Mouse (Mus musculus): Measurements from ENCODE around the gene Slc27a5. TPM values are rescaled to one million over a fixed set of nuclear protein-coding genes. Genes with fewer than 3 reads are reported as not detected.

Slc27a5 gene
- polyA plus RNA-seq, 1 experiment from 2014 or later = not detected

- Histone ChIP-seq H3K4me2 (replicated peaks; ENCODE audit: low read depth, low read length) (no peak overlapping the region), H3K27ac (ENCODE audit: low read depth, low read length) (no peak overlapping the region), H3K4me3 (ENCODE audit: low read depth, low read length) (no peak overlapping the region), H3K4me1 (replicated peaks; ENCODE audit: control insufficient read depth, insufficient read depth, low read length) (peaks cover 11% of the 10 kb centered on the region; the same call in 1 of the 2 replicates), H3K9ac (ENCODE audit: low read depth, low read length) (no peak overlapping the region), H3K9me3 (ENCODE audit: control insufficient read depth, low read length) (no peaks in the 10 kb centered on the region), H3K36me3 (ENCODE audit: control insufficient read depth, insufficient read depth, low read length) (peaks cover 31% of the 10 kb centered on the region), H3K27me3 (ENCODE audit: control insufficient read depth, insufficient read depth, low read length) (no peaks in the 10 kb centered on the region)
- no peak for DNase-seq (ENCODE audit: low spot score)
- WGBS = 92% methylated on average over 7 of the region's 7 CpGs
- ATAC-seq (ENCODE audit: low FRiP score) = no peak
These were observed 34.5 kb upstream of the Slc27a5 start for GRCm38 (mm10) chr7:13032541-13032940.

DNA sequence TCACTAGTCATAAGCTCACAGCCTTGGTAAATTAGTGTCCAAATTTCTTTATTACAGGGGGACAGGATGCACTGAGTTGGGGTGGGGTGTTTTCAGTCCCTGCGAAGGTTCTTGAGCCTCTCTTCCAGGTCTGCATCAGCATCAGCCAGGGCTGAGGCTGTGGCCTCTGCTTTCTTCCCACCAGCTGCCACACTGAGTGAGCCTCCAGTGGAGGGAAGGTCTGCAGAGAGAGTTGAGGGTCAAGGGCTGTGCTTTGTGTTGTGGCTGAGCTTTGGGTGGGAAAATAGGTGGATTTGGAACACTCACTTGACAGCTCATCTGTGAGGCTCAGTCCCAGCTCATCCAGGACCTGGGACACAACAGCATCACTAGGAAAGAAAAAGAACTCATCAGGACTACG lies 34.0 kb upstream of the Slc27a5 start:
- H3K4me1 ChIP-seq (replicated peaks; ENCODE audit: control insufficient read depth, insufficient read depth, low read length) = peaks cover 11% of the 10 kb centered on the region; the same call in 1 of the 2 replicates
- DNase-seq (ENCODE audit: low spot score) (no peak), ATAC-seq (ENCODE audit: low FRiP score) (no peak)
- no peak overlapping the region for H3K9ac ChIP-seq (ENCODE audit: low read depth, low read length)
- no peak overlapping the region for H3K4me2 ChIP-seq (replicated peaks; ENCODE audit: low read depth, low read length)
- no peaks in the 10 kb centered on the region for H3K9me3 ChIP-seq (ENCODE audit: control insufficient read depth, low read length)
- 92% methylated on average over 2 of the region's 2 CpGs for WGBS
- H3K4me3 ChIP-seq (ENCODE audit: low read depth, low read length) = no peak overlapping the region
- H3K27me3 ChIP-seq (ENCODE audit: control insufficient read depth, insufficient read depth, low read length) = no peaks in the 10 kb centered on the region
- H3K27ac ChIP-seq (ENCODE audit: low read depth, low read length) = no peak overlapping the region
- H3K36me3 ChIP-seq (ENCODE audit: control insufficient read depth, insufficient read depth, low read length) = peaks cover 32% of the 10 kb centered on the region

GRCm38 (mm10) chr7:13031069-13031468 lies 33.1 kb upstream of the Slc27a5 start:
- no peak overlapping the region for H3K27ac ChIP-seq (ENCODE audit: low read depth, low read length)
- no peaks in the 10 kb centered on the region for H3K9me3 ChIP-seq (ENCODE audit: control insufficient read depth, low read length)
- ATAC-seq (ENCODE audit: low FRiP score) (no peak), DNase-seq (ENCODE audit: low spot score) (no peak)
- no peak overlapping the region for H3K4me2 ChIP-seq (replicated peaks; ENCODE audit: low read depth, low read length)
- no peak overlapping the region for H3K4me3 ChIP-seq (ENCODE audit: low read depth, low read length)
- H3K9ac ChIP-seq (ENCODE audit: low read depth, low read length) = no peak overlapping the region
- no peaks in the 10 kb centered on the region for H3K27me3 ChIP-seq (ENCODE audit: control insufficient read depth, insufficient read depth, low read length)
- H3K36me3 ChIP-seq (ENCODE audit: control insufficient read depth, insufficient read depth, low read length) = peaks cover 38% of the 10 kb centered on the region
- 75% methylated on average over 5 of the region's 5 CpGs for WGBS
- H3K4me1 ChIP-seq (replicated peaks; ENCODE audit: control insufficient read depth, insufficient read depth, low read length) = peaks cover 13% of the 10 kb centered on the region; the same call in 1 of the 2 replicates

GRCm38 (mm10) chr7:13028986-13029385 lies 31.0 kb upstream of the Slc27a5 start:
- ATAC-seq (ENCODE audit: low FRiP score) = no peak
- no peak overlapping the region for H3K4me2 ChIP-seq (replicated peaks; ENCODE audit: low read depth, low read length)
- peaks cover 16% of the 10 kb centered on the region; the same call in 1 of the 2 replicates for H3K4me1 ChIP-seq (replicated peaks; ENCODE audit: control insufficient read depth, insufficient read depth, low read length)
- no peaks in the 10 kb centered on the region for H3K9me3 ChIP-seq (ENCODE audit: control insufficient read depth, low read length)
- H3K27ac ChIP-seq (ENCODE audit: low read depth, low read length) = no peak overlapping the region
- H3K4me3 ChIP-seq (ENCODE audit: low read depth, low read length) = no peak overlapping the region
- H3K36me3 ChIP-seq (ENCODE audit: control insufficient read depth, insufficient read depth, low read length) = peaks cover 37% of the 10 kb centered on the region
- H3K27me3 ChIP-seq (ENCODE audit: control insufficient read depth, insufficient read depth, low read length) = no peaks in the 10 kb centered on the region
- H3K9ac ChIP-seq (ENCODE audit: low read depth, low read length) = no peak overlapping the region
- 94% methylated on average over 4 of the region's 4 CpGs for WGBS
- no peak for DNase-seq (ENCODE audit: low spot score)

DNA sequence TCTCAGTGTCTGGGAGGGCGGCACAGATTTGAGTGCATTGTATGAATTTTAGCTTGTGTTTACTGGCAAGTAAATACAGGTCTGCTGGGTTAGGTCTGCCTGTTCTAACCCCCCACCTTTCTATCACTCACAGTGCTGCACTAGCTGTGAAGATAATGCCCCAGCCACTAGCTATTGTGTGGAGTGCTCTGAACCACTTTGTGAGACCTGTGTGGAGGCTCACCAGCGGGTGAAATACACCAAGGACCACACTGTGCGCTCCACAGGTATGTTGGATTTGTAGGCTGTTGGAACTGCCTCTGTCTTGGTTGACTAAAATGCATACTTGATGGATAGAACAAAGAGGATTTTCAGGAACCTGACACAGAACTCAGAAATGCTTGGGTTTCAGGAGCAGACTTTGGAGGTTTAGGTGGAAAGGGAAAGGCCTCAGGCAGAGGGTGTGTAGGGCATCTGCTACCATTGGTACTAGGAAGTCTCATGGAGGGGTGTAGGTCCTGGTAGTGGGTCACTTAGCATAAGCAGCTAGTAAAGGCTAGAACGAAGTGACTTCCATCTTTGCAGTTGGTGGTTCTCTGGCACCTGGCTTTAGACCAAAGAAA lies 27.6 kb upstream of the Slc27a5 start:
- Histone ChIP-seq H3K4me1 (replicated peaks; ENCODE audit: control insufficient read depth, insufficient read depth, low read length) (peaks cover 8% of the 10 kb centered on the region; the same call in 1 of the 2 replicates), H3K9ac (ENCODE audit: low read depth, low read length) (peak overlapping the region; percentile 97), H3K27ac (ENCODE audit: low read depth, low read length) (peak overlapping the region; percentile 100; the same call in 1 of the 2 replicates), H3K9me3 (ENCODE audit: control insufficient read depth, low read length) (no peaks in the 10 kb centered on the region), H3K4me2 (replicated peaks; ENCODE audit: low read depth, low read length) (peak overlapping the region; percentile 99), H3K27me3 (ENCODE audit: control insufficient read depth, insufficient read depth, low read length) (no peaks in the 10 kb centered on the region), H3K36me3 (ENCODE audit: control insufficient read depth, insufficient read depth, low read length) (peaks cover 31% of the 10 kb centered on the region), H3K4me3 (ENCODE audit: low read depth, low read length) (peak overlapping the region; percentile 94)
- 33% methylated on average over 4 of the region's 4 CpGs for WGBS
- ATAC-seq (ENCODE audit: low FRiP score) = no peak
- DNase-seq (ENCODE audit: low spot score) = no peak

- Histone ChIP-seq H3K27ac (ENCODE audit: low read depth, low read length) (peak overlapping the region; percentile 100), H3K9me3 (ENCODE audit: control insufficient read depth, low read length) (no peaks in the 10 kb centered on the region), H3K9ac (ENCODE audit: low read depth, low read length) (peak overlapping the region; percentile 97), H3K4me2 (replicated peaks; ENCODE audit: low read depth, low read length) (peak overlapping the region; percentile 99), H3K27me3 (ENCODE audit: control insufficient read depth, insufficient read depth, low read length) (no peaks in the 10 kb centered on the region), H3K36me3 (ENCODE audit: control insufficient read depth, insufficient read depth, low read length) (peaks cover 30% of the 10 kb centered on the region), H3K4me3 (ENCODE audit: low read depth, low read length) (peak overlapping the region; percentile 94), H3K4me1 (replicated peaks; ENCODE audit: control insufficient read depth, insufficient read depth, low read length) (peaks cover 8% of the 10 kb centered on the region; the same call in 1 of the 2 replicates)
- DNase-seq (ENCODE audit: low spot score) = peak; percentile 81
- WGBS = 0% methylated on average over 34 of the region's 44 CpGs
- ATAC-seq (ENCODE audit: low FRiP score) = peak; percentile 69
These were observed 26.8 kb upstream of the Slc27a5 start for GRCm38 (mm10) chr7:13024805-13025204.

DNA sequence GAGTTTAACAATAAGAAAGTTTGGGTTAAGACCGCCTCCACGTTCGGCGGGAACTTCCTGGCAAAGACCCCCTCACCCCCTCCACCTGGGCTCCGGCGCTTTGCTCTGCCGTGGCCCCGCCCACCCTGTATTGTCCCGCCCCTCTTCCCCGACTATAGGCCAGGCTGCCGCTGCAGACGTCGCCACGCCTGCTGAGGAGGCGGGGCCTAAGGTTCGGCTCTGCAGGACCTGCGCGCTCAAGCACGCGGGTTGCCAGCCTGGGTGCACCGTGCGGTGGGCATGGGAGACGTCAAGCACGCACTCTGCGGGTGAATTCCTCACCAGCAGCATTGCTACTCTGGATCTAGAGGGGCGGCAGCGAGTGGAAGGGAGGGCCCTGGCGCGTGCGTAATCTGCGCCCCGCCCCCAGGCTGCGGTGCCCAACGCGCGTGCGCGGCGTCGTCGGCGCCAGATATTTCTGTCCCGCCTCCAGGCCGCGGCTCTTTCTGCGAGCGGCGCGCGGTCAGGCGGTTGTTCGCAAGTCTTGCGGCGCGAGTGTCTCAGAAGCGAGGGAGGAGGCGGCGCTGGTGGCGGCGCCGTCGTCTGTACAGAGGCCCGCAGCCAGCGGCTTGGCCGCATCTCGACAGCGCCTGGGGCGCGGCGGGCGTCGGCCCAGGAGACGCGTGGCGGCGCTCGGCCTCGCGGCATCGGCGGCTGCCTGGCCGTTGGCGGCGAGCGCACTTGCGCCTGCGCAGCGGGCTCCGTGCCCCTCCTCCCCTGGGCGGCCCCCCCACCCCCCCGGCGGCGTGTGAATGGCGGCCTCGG lies 26.1 kb upstream of the Slc27a5 start:
- peak; percentile 83 for ATAC-seq (ENCODE audit: low FRiP score)
- Histone ChIP-seq H3K4me3 (ENCODE audit: low read depth, low read length) (peak overlapping the region; percentile 94), H3K9ac (ENCODE audit: low read depth, low read length) (peak overlapping the region; percentile 97), H3K27me3 (ENCODE audit: control insufficient read depth, insufficient read depth, low read length) (no peaks in the 10 kb centered on the region), H3K4me2 (replicated peaks; ENCODE audit: low read depth, low read length) (peak overlapping the region; percentile 99), H3K27ac (ENCODE audit: low read depth, low read length) (peak overlapping the region; percentile 100), H3K36me3 (ENCODE audit: control insufficient read depth, insufficient read depth, low read length) (peaks cover 24% of the 10 kb centered on the region), H3K9me3 (ENCODE audit: control insufficient read depth, low read length) (no peaks in the 10 kb centered on the region), H3K4me1 (replicated peaks; ENCODE audit: control insufficient read depth, insufficient read depth, low read length) (peaks cover 8% of the 10 kb centered on the region; the same call in 1 of the 2 replicates)
- peak; percentile 96 for DNase-seq (ENCODE audit: low spot score)
- under 1% methylated on average over 57 of the region's 95 CpGs for WGBS

- peak; percentile 73 for ATAC-seq (ENCODE audit: low FRiP score)
- peak; percentile 91 for DNase-seq (ENCODE audit: low spot score)
- Histone ChIP-seq H3K9ac (ENCODE audit: low read depth, low read length) (peak overlapping the region; percentile 68), H3K4me2 (replicated peaks; ENCODE audit: low read depth, low read length) (peak overlapping the region; percentile 99), H3K9me3 (ENCODE audit: control insufficient read depth, low read length) (no peaks in the 10 kb centered on the region), H3K36me3 (ENCODE audit: control insufficient read depth, insufficient read depth, low read length) (peaks cover 12% of the 10 kb centered on the region), H3K27ac (ENCODE audit: low read depth, low read length) (peak overlapping the region; percentile 100), H3K4me1 (replicated peaks; ENCODE audit: control insufficient read depth, insufficient read depth, low read length) (peaks cover 8% of the 10 kb centered on the region; the same call in 1 of the 2 replicates), H3K27me3 (ENCODE audit: control insufficient read depth, insufficient read depth, low read length) (no peaks in the 10 kb centered on the region), H3K4me3 (ENCODE audit: low read depth, low read length) (peak overlapping the region; percentile 94)
- 4% methylated on average over 31 of the region's 31 CpGs for WGBS
These were observed 25.0 kb upstream of the Slc27a5 start for GRCm38 (mm10) chr7:13022773-13023535.
